ENCODE assay signal across 8 mouse cellular contexts in the genomic region with DNA sequence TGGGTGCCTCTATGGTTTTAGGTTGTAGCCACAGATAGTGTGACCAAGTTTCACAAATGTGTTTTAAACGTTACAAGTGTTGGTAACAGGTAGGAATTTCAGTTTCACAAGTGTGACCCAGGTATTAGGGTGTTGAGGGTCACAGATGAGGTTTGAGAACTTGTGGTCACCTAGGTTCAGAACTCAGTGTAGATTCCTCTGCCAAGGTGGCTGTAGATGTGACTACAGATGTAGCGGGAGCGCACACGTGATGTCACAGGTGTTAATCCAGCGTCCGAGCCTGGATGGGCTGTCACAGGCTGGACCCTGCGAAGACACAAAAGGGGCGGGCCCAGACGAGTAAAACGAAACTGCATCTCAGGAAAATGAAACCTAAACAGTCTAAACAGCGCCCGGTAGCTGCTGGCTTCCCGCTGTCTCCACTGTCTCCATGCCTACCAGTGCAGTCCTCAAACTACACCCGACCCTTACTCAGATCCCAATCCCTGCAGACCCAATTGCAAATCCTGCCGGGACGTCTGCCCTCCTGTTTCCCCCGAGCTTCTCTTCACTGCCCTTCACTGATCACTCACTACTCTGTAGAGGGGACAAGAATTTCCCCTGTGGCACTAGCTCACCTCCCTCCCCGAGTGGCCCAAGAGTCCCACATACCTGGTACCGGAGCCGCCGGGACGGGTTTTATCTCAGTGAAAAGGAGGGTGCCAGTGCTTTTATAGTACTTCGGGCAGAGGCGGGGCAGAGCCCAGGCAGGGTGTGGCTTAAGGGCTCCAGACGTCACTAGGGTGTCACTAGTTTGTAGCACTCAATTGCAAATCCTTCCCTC. TPM values are rescaled to one million over a fixed set of nuclear protein-coding genes. Genes with fewer than 3 reads are reported as not detected.
DNase-seq lines count a peak whose midpoint lies in the region; ATAC-seq and TF ChIP-seq lines count a peak whose summit lies in the region.

A gene (minus strand): TSS at position 743 of the 823 bp plus-strand sequence.

- H3K9ac ChIP-seq in heart, adult 2 months (ENCODE audit: low read depth, low read length), result peak within 1 kb of the TSS; percentile 85
- H3K9ac ChIP-seq in lung, embryonic 15.5 days, result peak within 1 kb of the TSS; percentile 59
- peak within 1 kb of the TSS; percentile 11; the same call in 1 of the 2 replicates for H3K9ac ChIP-seq in neural tube, embryonic 15.5 days (replicated peaks)

- 3% methylated on average over 25 of the region's 25 CpGs for WGBS in heart, adult 2 months
- WGBS in lung, embryonic 15.5 days, result 6% methylated on average over 25 of the region's 25 CpGs
- WGBS in neural tube, embryonic 15.5 days, result 14% methylated on average over 25 of the region's 25 CpGs

- no peaks in the 10 kb centered on the region for H3K9me3 ChIP-seq in lung, embryonic 15.5 days
- H3K9me3 ChIP-seq in neural tube, embryonic 15.5 days (replicated peaks), result no peaks in the 10 kb centered on the region

- ATAC-seq in lung, embryonic 15.5 days (ENCODE audit: borderline replicate concordance, extremely low read depth, low FRiP score, low TSS enrichment), result peak; percentile 58; the same call in 1 of the 2 replicates
- peak; percentile 34; the same call in 1 of the 2 replicates for ATAC-seq in neural tube, embryonic 15.5 days (ENCODE audit: low FRiP score)

- peak within 1 kb of the TSS; percentile 89 for H3K27ac ChIP-seq in heart, adult 2 months
- no peak within 1 kb of the TSS for H3K27ac ChIP-seq in lung, embryonic 15.5 days
- no peak within 1 kb of the TSS for H3K27ac ChIP-seq in neural tube, embryonic 15.5 days (replicated peaks)

- TF ChIP-seq CTCF in heart, adult 2 months (IDR thresholded peaks at IDR 0.05), result no peak

- TF ChIP-seq EP300 in heart, adult 2 months (IDR thresholded peaks at IDR 0.05; ENCODE audit: insufficient read depth, low read depth, low read length), result 0 out of 2 replicates have a peak, but pooled peaks have one; percentile 11

- H3K27me3 ChIP-seq in heart, adult 2 months (ENCODE audit: control insufficient read depth, insufficient read depth, low read length), result no peaks in the 10 kb centered on the region
- no peaks in the 10 kb centered on the region for H3K27me3 ChIP-seq in lung, embryonic 15.5 days
- no peaks in the 10 kb centered on the region for H3K27me3 ChIP-seq in neural tube, embryonic 15.5 days (replicated peaks)

- TF ChIP-seq POLR2A in heart, adult 2 months (IDR thresholded peaks at IDR 0.05; ENCODE audit: insufficient read depth, low read depth, low read length), result peak; percentile 84

- intact Hi-C loops in heart, adult 2 months (cut with DNase I), result loop anchor here (1.0 to 5.0 kb wide), 2 partner anchors 61 to 97 kb away; a partner anchor contains a TSS

- H3K36me3 ChIP-seq in heart, adult 2 months (ENCODE audit: control insufficient read depth, insufficient read depth, low read length), result no peaks in the 10 kb centered on the region
- H3K36me3 ChIP-seq in lung, embryonic 15.5 days, result peaks cover 31% of the 10 kb centered on the region
- peaks cover 31% of the 10 kb centered on the region for H3K36me3 ChIP-seq in neural tube, embryonic 15.5 days

- H3K4me2 ChIP-seq in lung, embryonic 15.5 days, result peak within 1 kb of the TSS; percentile 91
- H3K4me2 ChIP-seq in neural tube, embryonic 15.5 days, result peak within 1 kb of the TSS; percentile 57

- H3K4me3 ChIP-seq in heart, adult 2 months, result peak within 1 kb of the TSS; percentile 88
- H3K4me3 ChIP-seq in lung, embryonic 15.5 days, result peak within 1 kb of the TSS; percentile 57
- H3K4me3 ChIP-seq in neural tube, embryonic 15.5 days (replicated peaks), result peak within 1 kb of the TSS; percentile 35

- no peaks in the 10 kb centered on the region for H3K79me2 ChIP-seq in heart, adult 2 months (replicated peaks; ENCODE audit: control insufficient read depth, insufficient read depth, low read length)

- peaks cover 5% of the 10 kb centered on the region for H3K4me1 ChIP-seq in heart, adult 2 months (ENCODE audit: control insufficient read depth, insufficient read depth, low read length)
- peaks cover 12% of the 10 kb centered on the region for H3K4me1 ChIP-seq in lung, embryonic 15.5 days
- peaks cover 15% of the 10 kb centered on the region for H3K4me1 ChIP-seq in neural tube, embryonic 15.5 days

- DNase-seq in gastrocnemius, adult 18-20 months (ENCODE audit: low spot score), result peak; percentile 68
- no peak for DNase-seq in gastrocnemius, postnatal 4 days (ENCODE audit: low spot score in 2 of 2)
- peak; percentile 40 for DNase-seq in embryo, embryonic 10.5 days (ENCODE audit: low spot score)
- DNase-seq in heart, adult 2 months, result peak; percentile 78 to 84
- peak; percentile 75 for DNase-seq in kidney, adult 18-20 months
- DNase-seq in thymus, postnatal 4 days, result peak; percentile 77

RNA-seq across cellular contexts. Expression of the gene that starts here (rescaled TPM):
- total RNA-seq in gastrocnemius, adult 18-20 months (2021), result 1 to 10 TPM in 1 of 2 experiments, under 1 TPM in 1; 0.25 to 1.4 TPM
- 1 to 10 TPM; 1.4 TPM for total RNA-seq in gastrocnemius, postnatal 4 days (2021)
- 1 to 10 TPM; 3.3 to 3.4 TPM for total RNA-seq in heart, adult 2 months (2021)
- polyA plus RNA-seq in heart, adult 2 months (2012; rRNA removed), result 24.6 and 25.2 TPM in 2 replicates
- polyA plus RNA-seq in lung, embryonic 15.5 days (2015; fragmentation: Nextera tagmentation; extraction: Ambion mirVana), result 3.0 and 4.6 TPM in 2 replicates
- polyA plus RNA-seq in neural tube, embryonic 15.5 days (2015; fragmentation: Nextera tagmentation; extraction: Ambion mirVana), result 2.6 and 7.8 TPM in 2 replicates

Comparison
In these comparisons a context has a peak if more than half of its experiments do, and no peak if none do; other contexts are left out.
1. DNase-seq: peak in gastrocnemius, adult 18-20 months (single experiment), embryo, embryonic 10.5 days (single experiment), heart, adult 2 months (2 of 2), kidney, adult 18-20 months (single experiment) and thymus, postnatal 4 days (single experiment); none in gastrocnemius, postnatal 4 days (0 of 2).
2. H3K4me3 ChIP-seq: peak in every context shown above with its lines; median percentile 88 in heart, adult 2 months; 57 in lung, embryonic 15.5 days; 35 in neural tube, embryonic 15.5 days.
3. H3K9ac ChIP-seq: peak in every context shown above with its lines; median percentile 85 in heart, adult 2 months; 59 in lung, embryonic 15.5 days; 11 in neural tube, embryonic 15.5 days.